Mouse (Mus musculus) liver, embryonic 15.5 days (tissue): ENCODE data around the gene Bckdha. TPM values are rescaled to one million over a fixed set of nuclear protein-coding genes. Genes with fewer than 3 reads are reported as not detected.

Experiments used
- ATAC-seq: fragments of 200-750 bp; cut with Nextera tagmentation; 2 replicates; pipeline ENCODE4 v1.8.0; 2017; ENCODE audit warnings: moderate number of reproducible peaks, mild to moderate bottlenecking, moderate library complexity; ENCODE audit not compliant: insufficient read depth
- H3K27ac ChIP-seq: fragments of 300-500 bp; sonication (generic); replicated peaks from 2 replicates; pipeline ENCODE4 v1.5.1; 2015; ENCODE audit warnings: mild to moderate bottlenecking, inconsistent platforms
- H3K27me3 ChIP-seq: fragments of 300-500 bp; sonication (generic); 2 replicates; pipeline ENCODE4 v1.6.1; 2015; ENCODE audit warnings: mild to moderate bottlenecking, inconsistent platforms
- H3K36me3 ChIP-seq: fragments of 300-500 bp; sonication (generic); replicated peaks from 2 replicates; pipeline ENCODE4 v1.6.1; 2015; ENCODE audit warnings: moderate library complexity, mild to moderate bottlenecking, inconsistent platforms
- H3K4me1 ChIP-seq: fragments of 300-500 bp; sonication (generic); replicated peaks from 2 replicates; pipeline ENCODE4 v1.6.1; 2015; ENCODE audit warnings: inconsistent platforms
- H3K4me2 ChIP-seq: fragments of 300-500 bp; sonication (generic); 2 replicates; pipeline ENCODE4 v1.6.1; 2015; ENCODE audit warnings: moderate library complexity, mild to moderate bottlenecking, inconsistent platforms
- H3K4me3 ChIP-seq: fragments of 300-500 bp; sonication (generic); replicated peaks from 2 replicates; pipeline ENCODE4 v1.5.1; 2015; ENCODE audit warnings: mild to moderate bottlenecking, inconsistent platforms
- H3K9ac ChIP-seq: fragments of 300-500 bp; sonication (generic); 2 replicates; pipeline ENCODE4 v1.6.1; 2015; ENCODE audit warnings: moderate library complexity, mild to moderate bottlenecking, inconsistent platforms
- H3K9me3 ChIP-seq: fragments of 300-500 bp; sonication (generic); replicated peaks from 2 replicates; pipeline ENCODE4 v1.6.1; 2016; ENCODE audit warnings: inconsistent platforms
- WGBS: fragments of 180-500 bp; shearing (Covaris S2); methylation state at CpG from one replicate; pipeline ENCODE4 v1.1.7; 2015; ENCODE audit warnings: mixed read lengths; ENCODE audit not compliant: insufficient replicate concordance; 5-methylcytosine and 5-hydroxymethylcytosine counted together
- polyA plus RNA-seq: library from polyadenylated mRNA; unstranded; fragments of >200 nt; fragmentation: Nextera tagmentation; extraction: Ambion mirVana; gene quantifications from 2 replicates; pipeline ENCODE4 v1.2.1, GENCODE M21; 2015

Bckdha gene
- polyA plus RNA-seq, 1 experiment from 2014 or later: 30.2 TPM

- Histone ChIP-seq H3K4me3 (no peak overlapping the region), H3K27me3 (peaks cover 16% of the 10 kb centered on the region), H3K4me1 (0 out of 2 replicates have a peak, but pooled peaks cover 1% of the 10 kb centered on the region), H3K36me3 (peaks cover 42% of the 10 kb centered on the region), H3K9me3 (no peaks in the 10 kb centered on the region), H3K9ac (no peak overlapping the region), H3K4me2 (no peak overlapping the region), H3K27ac (no peak overlapping the region)
- 82% methylated on average over 10 of the region's 10 CpGs for WGBS
- no peak for ATAC-seq
These were observed 10.4 kb upstream of the Bckdha start for GRCm38 (mm10) chr7:25669158-25669557.

- WGBS: 71% methylated on average over 8 of the region's 8 CpGs
- Histone ChIP-seq H3K27me3 (no peaks in the 10 kb centered on the region), H3K9ac (no peak overlapping the region), H3K9me3 (no peaks in the 10 kb centered on the region), H3K4me3 (no peak overlapping the region), H3K4me2 (no peak overlapping the region), H3K27ac (no peak overlapping the region), H3K36me3 (peaks cover 49% of the 10 kb centered on the region), H3K4me1 (0 out of 2 replicates have a peak, but pooled peaks cover 4% of the 10 kb centered on the region)
- no peak for ATAC-seq
These were observed 7.6 kb upstream of the Bckdha start for GRCm38 (mm10) chr7:25666381-25666780.

- no peaks in the 10 kb centered on the region for H3K27me3 ChIP-seq
- H3K27ac ChIP-seq: peak overlapping the region; percentile 76; the same call in 1 of the 2 replicates
- ATAC-seq: no peak
- peaks cover 53% of the 10 kb centered on the region for H3K4me1 ChIP-seq
- WGBS: 27% methylated on average over 10 of the region's 10 CpGs
- 0 out of 2 replicates have a peak, but pooled peaks cover 4% of the 10 kb centered on the region for H3K36me3 ChIP-seq
- H3K4me2 ChIP-seq: peak overlapping the region; percentile 90
- H3K9me3 ChIP-seq: no peaks in the 10 kb centered on the region
- H3K4me3 ChIP-seq: peak overlapping the region; percentile 77
- H3K9ac ChIP-seq: peak overlapping the region; percentile 46; the same call in 1 of the 2 replicates
These were observed 996 bp downstream of the Bckdha start for GRCm38 (mm10) chr7:25657785-25658184.

- Histone ChIP-seq H3K36me3 (no peaks in the 10 kb centered on the region), H3K4me1 (peaks cover 44% of the 10 kb centered on the region), H3K9me3 (no peaks in the 10 kb centered on the region), H3K9ac (no peak overlapping the region), H3K27ac (0 out of 2 replicates have a peak overlapping the region, but pooled peaks have one; percentile 33), H3K27me3 (no peaks in the 10 kb centered on the region), H3K4me3 (no peak overlapping the region), H3K4me2 (no peak overlapping the region)
- 61% methylated on average over 11 of the region's 11 CpGs for WGBS
- no peak for ATAC-seq
These were observed 3.0 kb downstream of the Bckdha start for GRCm38 (mm10) chr7:25655601-25656428.

- 30% methylated on average over 12 of the region's 12 CpGs for WGBS
- no peaks in the 10 kb centered on the region for H3K36me3 ChIP-seq
- H3K4me1 ChIP-seq: peaks cover 30% of the 10 kb centered on the region
- no peak overlapping the region for H3K27ac ChIP-seq
- peak overlapping the region; percentile 11; the same call in 1 of the 2 replicates for H3K4me2 ChIP-seq
- no peak overlapping the region for H3K4me3 ChIP-seq
- no peak for ATAC-seq
- H3K9me3 ChIP-seq: no peaks in the 10 kb centered on the region
- no peaks in the 10 kb centered on the region for H3K27me3 ChIP-seq
- no peak overlapping the region for H3K9ac ChIP-seq
These were observed 6.5 kb downstream of the Bckdha start for GRCm38 (mm10) chr7:25652244-25652759.

- WGBS: 30% methylated on average over 8 of the region's 8 CpGs
- Histone ChIP-seq H3K9ac (no peak overlapping the region), H3K9me3 (no peaks in the 10 kb centered on the region), H3K36me3 (no peaks in the 10 kb centered on the region), H3K27me3 (no peaks in the 10 kb centered on the region), H3K4me2 (peak overlapping the region; percentile 23; the same call in 1 of the 2 replicates), H3K4me1 (peaks cover 22% of the 10 kb centered on the region), H3K4me3 (0 out of 2 replicates have a peak overlapping the region, but pooled peaks have one; percentile 6), H3K27ac (peak overlapping the region; percentile 10; the same call in 1 of the 2 replicates)
- ATAC-seq: 0 out of 2 replicates have a peak, but pooled peaks have one; percentile 11
These were observed 7.5 kb downstream of the Bckdha start for GRCm38 (mm10) chr7:25651281-25651680.

- Histone ChIP-seq H3K4me3 (no peak overlapping the region), H3K4me1 (peaks cover 16% of the 10 kb centered on the region), H3K27ac (peak overlapping the region; percentile 49), H3K27me3 (no peaks in the 10 kb centered on the region), H3K36me3 (no peaks in the 10 kb centered on the region), H3K4me2 (no peak overlapping the region), H3K9ac (no peak overlapping the region), H3K9me3 (no peaks in the 10 kb centered on the region)
- 17% methylated on average over 5 of the region's 5 CpGs for WGBS
- no peak for ATAC-seq
These were observed 8.9 kb downstream of the Bckdha start for GRCm38 (mm10) chr7:25649839-25650238.

- no peak overlapping the region for H3K9ac ChIP-seq
- no peak overlapping the region for H3K27ac ChIP-seq
- H3K9me3 ChIP-seq: no peaks in the 10 kb centered on the region
- H3K4me3 ChIP-seq: no peak overlapping the region
- H3K36me3 ChIP-seq: no peaks in the 10 kb centered on the region
- 44% methylated on average over 5 of the region's 5 CpGs for WGBS
- peaks cover 22% of the 10 kb centered on the region for H3K4me1 ChIP-seq
- H3K27me3 ChIP-seq: no peaks in the 10 kb centered on the region
- H3K4me2 ChIP-seq: no peak overlapping the region
- ATAC-seq: no peak
These were observed 11.1 kb downstream of the Bckdha start for GRCm38 (mm10) chr7:25647574-25648123.

GRCm38 (mm10) chr7:25645074-25645473, 13.7 kb downstream of the Bckdha start:
- 42% methylated on average over 14 of the region's 14 CpGs for WGBS
- no peak for ATAC-seq
- H3K9ac ChIP-seq: no peak overlapping the region

GRCm38 (mm10) chr7:25644631-25645030, 14.2 kb downstream of the Bckdha start:
- 38% methylated on average over 4 of the region's 4 CpGs for WGBS
- Histone ChIP-seq H3K9ac (no peak overlapping the region), H3K27me3 (no peaks in the 10 kb centered on the region), H3K4me2 (no peak overlapping the region), H3K9me3 (no peaks in the 10 kb centered on the region), H3K4me3 (no peak overlapping the region), H3K36me3 (0 out of 2 replicates have a peak, but pooled peaks cover 5% of the 10 kb centered on the region), H3K27ac (no peak overlapping the region), H3K4me1 (peaks cover 17% of the 10 kb centered on the region)
- no peak for ATAC-seq

More at GRCm38 (mm10) chr7:25645074-25645473, 13.7 kb downstream of the Bckdha start:
- Histone ChIP-seq H3K9me3 (no peaks in the 10 kb centered on the region), H3K27me3 (no peaks in the 10 kb centered on the region), H3K27ac (no peak overlapping the region), H3K36me3 (0 out of 2 replicates have a peak, but pooled peaks cover 5% of the 10 kb centered on the region), H3K4me1 (peaks cover 21% of the 10 kb centered on the region), H3K4me2 (no peak overlapping the region), H3K4me3 (no peak overlapping the region)

GRCm38 (mm10) chr7:25644136-25644535, 14.6 kb downstream of the Bckdha start:
- Histone ChIP-seq H3K27me3 (no peaks in the 10 kb centered on the region), H3K4me3 (no peak overlapping the region), H3K27ac (no peak overlapping the region), H3K9me3 (no peaks in the 10 kb centered on the region), H3K4me2 (no peak overlapping the region), H3K9ac (no peak overlapping the region), H3K36me3 (0 out of 2 replicates have a peak, but pooled peaks cover 5% of the 10 kb centered on the region), H3K4me1 (peaks cover 12% of the 10 kb centered on the region; the same call in 1 of the 2 replicates)
- ATAC-seq: no peak
- 33% methylated on average over 10 of the region's 10 CpGs for WGBS
